Mouse (Mus musculus): ENCODE results near the gene Gucd1. TPM values are rescaled to one million over a fixed set of nuclear protein-coding genes. Genes with fewer than 3 reads are reported as not detected.
"Not testable (repeated sequence)": the region's sequence is repeated elsewhere in the genome, so short reads cannot be mapped to it uniquely, and the experiment has no call there.

Gucd1 gene
- 26.1 and 27.6 TPM in 2 replicates for polyA plus RNA-seq (2015; fragmentation: Nextera tagmentation; extraction: Ambion mirVana)

DNA sequence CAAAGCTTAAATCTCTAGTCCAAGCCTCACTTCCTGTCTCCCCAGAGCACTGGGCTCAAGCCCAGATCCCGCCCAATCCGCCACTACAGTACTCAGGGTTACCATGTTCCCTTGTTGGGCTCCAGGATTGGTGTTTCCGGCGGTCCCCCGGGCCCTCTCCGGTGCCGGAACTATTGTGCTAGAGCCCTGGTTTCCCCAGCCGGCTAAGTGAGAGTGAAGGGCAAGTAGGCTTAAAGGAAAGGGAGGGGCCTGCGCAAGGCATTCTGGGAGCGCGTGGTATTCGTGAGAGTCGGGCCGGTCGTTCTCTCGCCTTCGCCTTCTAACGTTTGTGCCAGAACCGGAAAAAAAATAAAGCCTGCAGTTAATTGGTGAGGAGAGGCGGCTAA, at the start of gene Gucd1:
TSS of gene Gucd1 (minus strand) at position 215 of the 386 bp plus-strand sequence.
- peak within 1 kb of the TSS; percentile 98 for H3K27ac ChIP-seq
- peak within 1 kb of the TSS; percentile 64 for H3K4me2 ChIP-seq
- H3K27me3 ChIP-seq, result no peaks in the 10 kb centered on the region
- H3K4me1 ChIP-seq, result peaks cover 42% of the 10 kb centered on the region
- peak; percentile 92 for ATAC-seq (ENCODE audit: insufficient number of reproducible peaks, low FRiP score, low TSS enrichment, low read depth)
- no peaks in the 10 kb centered on the region for H3K9me3 ChIP-seq
- peaks cover 34% of the 10 kb centered on the region for H3K36me3 ChIP-seq
- peak within 1 kb of the TSS; percentile 92 for H3K4me3 ChIP-seq
- under 1% methylated on average over 20 of the region's 20 CpGs for WGBS
- peak within 1 kb of the TSS; percentile 97 for H3K9ac ChIP-seq

DNA sequence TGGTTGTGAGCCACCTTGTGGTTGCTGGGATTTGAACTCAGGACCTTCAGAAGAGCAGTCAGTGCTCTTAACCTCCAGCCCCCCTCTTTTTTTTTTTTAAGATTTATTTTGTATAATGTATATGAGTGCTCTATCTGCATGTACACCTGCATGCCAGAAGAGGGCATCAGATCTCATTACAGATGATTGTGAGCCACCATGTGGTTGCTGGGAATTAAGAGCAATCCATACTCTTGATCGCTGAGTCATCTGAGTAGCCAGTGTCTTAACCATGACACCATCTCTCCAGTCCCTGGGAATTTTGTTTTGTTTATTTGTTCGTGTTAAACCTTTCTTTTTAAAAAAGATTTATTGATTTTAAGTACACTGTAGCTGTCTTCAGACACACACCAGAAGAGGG, 49.0 kb upstream of the Gucd1 start:
- H3K27me3 ChIP-seq; H3K4me2 ChIP-seq; ATAC-seq (ENCODE audit: insufficient number of reproducible peaks, low FRiP score, low TSS enrichment, low read depth); H3K9ac ChIP-seq; H3K36me3 ChIP-seq; H3K9me3 ChIP-seq; H3K4me3 ChIP-seq; H3K4me1 ChIP-seq; H3K27ac ChIP-seq: not testable (repeated sequence)
- 85% methylated on average over 2 of the region's 2 CpGs for WGBS

DNA sequence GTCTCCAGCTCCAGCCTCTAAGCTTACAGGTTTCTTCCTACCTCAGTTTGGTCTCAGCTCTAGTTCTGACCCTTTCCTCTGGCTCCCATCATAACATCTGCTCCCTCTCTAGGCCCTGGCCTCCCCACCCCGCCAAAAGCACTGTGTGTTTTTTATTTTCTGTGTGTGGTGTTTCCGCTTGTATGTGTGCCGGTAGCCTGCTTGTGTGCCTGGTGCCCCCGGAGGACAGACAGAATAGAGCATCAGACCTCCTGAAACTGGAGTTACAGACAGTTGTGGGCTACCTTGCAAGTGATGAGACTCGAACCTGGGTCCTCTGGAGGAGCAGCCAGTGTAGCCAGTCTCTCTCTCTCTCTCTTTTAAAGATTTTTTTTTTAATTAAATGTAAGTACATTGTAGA, 48.5 kb upstream of the Gucd1 start:
- 77% methylated on average over 5 of the region's 5 CpGs for WGBS
- Histone ChIP-seq H3K27me3 (peaks cover 7% of the 10 kb centered on the region), H3K4me2 (no peak overlapping the region), H3K4me3 (no peak overlapping the region), H3K4me1 (peaks cover 2% of the 10 kb centered on the region; the same call in 1 of the 2 replicates), H3K27ac (no peak overlapping the region), H3K36me3 (no peaks in the 10 kb centered on the region), H3K9me3 (no peaks in the 10 kb centered on the region), H3K9ac (no peak overlapping the region)
- ATAC-seq (ENCODE audit: insufficient number of reproducible peaks, low FRiP score, low TSS enrichment, low read depth), result no peak

DNA sequence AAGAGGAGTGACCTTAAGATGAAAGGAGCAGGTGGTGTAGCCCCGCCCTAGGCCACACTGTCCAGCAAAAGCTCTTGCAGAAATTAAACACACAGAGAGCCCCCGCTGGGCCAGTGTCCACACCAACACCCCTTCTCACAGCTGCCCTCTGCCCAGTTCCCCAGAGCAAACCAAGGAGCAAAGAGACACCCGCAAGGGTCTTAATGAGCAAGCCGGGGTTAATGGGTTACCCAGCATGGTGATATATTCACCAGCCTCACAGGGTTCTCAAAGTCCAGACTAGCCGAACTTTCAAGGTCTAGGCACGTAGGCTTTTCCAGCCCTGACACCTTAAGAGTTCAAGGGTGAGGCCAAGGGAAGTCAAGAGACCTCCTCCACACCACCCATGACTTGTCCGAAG, 48.1 kb upstream of the Gucd1 start:
- 66% methylated on average over 7 of the region's 7 CpGs for WGBS
- no peak overlapping the region for H3K4me2 ChIP-seq
- H3K4me3 ChIP-seq, result no peak overlapping the region
- peaks cover 11% of the 10 kb centered on the region for H3K27me3 ChIP-seq
- no peak overlapping the region for H3K9ac ChIP-seq
- H3K4me1 ChIP-seq, result peaks cover 2% of the 10 kb centered on the region; the same call in 1 of the 2 replicates
- H3K27ac ChIP-seq, result no peak overlapping the region
- H3K36me3 ChIP-seq, result no peaks in the 10 kb centered on the region
- ATAC-seq (ENCODE audit: insufficient number of reproducible peaks, low FRiP score, low TSS enrichment, low read depth), result no peak
- H3K9me3 ChIP-seq, result no peaks in the 10 kb centered on the region

DNA sequence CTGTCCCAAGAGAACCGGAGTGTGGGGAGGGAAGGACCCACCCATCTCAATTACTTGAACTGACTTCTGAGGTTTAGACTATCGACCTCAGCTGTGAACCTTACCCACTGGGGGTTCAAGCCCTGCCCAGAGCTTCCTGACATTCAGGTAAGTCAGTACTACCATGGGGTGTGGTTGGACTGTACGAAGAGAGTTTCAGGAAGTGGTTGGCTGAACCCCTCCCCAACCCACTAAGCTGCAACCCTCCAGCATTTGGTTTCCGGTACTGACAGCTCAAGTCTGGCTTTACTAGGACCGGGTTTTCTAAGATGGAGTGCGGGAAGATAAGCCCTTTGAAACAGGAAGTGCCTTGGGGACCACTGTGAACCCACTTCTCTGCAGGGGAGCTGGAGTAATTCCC, 47.7 kb upstream of the Gucd1 start:
- Histone ChIP-seq H3K4me2 (no peak overlapping the region), H3K27me3 (peaks cover 15% of the 10 kb centered on the region), H3K4me3 (no peak overlapping the region), H3K4me1 (peaks cover 7% of the 10 kb centered on the region), H3K27ac (no peak overlapping the region), H3K36me3 (no peaks in the 10 kb centered on the region), H3K9me3 (no peaks in the 10 kb centered on the region), H3K9ac (no peak overlapping the region)
- 49% methylated on average over 6 of the region's 6 CpGs for WGBS
- no peak for ATAC-seq (ENCODE audit: insufficient number of reproducible peaks, low FRiP score, low TSS enrichment, low read depth)

DNA sequence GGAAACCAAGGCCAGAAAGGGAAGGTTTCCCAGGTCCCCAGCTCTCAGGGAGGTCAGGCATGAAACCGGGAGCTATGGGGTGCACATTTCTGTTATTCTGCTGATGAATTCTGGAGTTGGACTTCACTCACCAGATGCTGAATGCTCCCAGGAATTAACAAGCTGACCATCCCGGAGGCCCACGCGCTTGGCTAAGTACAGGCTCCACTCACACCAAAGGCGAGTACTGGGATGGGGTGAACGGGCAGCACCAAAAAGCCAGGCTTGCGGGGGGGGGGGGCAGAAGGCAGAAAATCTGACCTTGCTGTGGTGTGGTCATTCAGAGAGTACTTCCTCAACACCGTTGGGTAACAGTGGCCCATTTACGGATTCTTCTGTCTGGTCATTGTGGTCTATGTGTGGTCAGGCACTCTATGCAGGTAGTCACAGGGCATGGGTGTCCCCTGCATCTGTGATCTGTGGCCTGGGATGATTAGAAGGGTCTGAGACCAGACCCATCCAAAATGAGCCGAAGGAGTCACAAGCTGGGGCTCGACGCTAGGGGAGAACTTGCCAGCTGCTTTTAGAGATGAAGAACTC, 47.0 kb upstream of the Gucd1 start:
- no peak overlapping the region for H3K9ac ChIP-seq
- no peak overlapping the region for H3K4me3 ChIP-seq
- H3K27me3 ChIP-seq, result peaks cover 22% of the 10 kb centered on the region
- H3K4me1 ChIP-seq, result peaks cover 14% of the 10 kb centered on the region
- ATAC-seq (ENCODE audit: insufficient number of reproducible peaks, low FRiP score, low TSS enrichment, low read depth), result no peak
- WGBS, result 76% methylated on average over 12 of the region's 12 CpGs
- no peak overlapping the region for H3K27ac ChIP-seq
- no peak overlapping the region for H3K4me2 ChIP-seq
- H3K36me3 ChIP-seq, result no peaks in the 10 kb centered on the region
- no peaks in the 10 kb centered on the region for H3K9me3 ChIP-seq

DNA sequence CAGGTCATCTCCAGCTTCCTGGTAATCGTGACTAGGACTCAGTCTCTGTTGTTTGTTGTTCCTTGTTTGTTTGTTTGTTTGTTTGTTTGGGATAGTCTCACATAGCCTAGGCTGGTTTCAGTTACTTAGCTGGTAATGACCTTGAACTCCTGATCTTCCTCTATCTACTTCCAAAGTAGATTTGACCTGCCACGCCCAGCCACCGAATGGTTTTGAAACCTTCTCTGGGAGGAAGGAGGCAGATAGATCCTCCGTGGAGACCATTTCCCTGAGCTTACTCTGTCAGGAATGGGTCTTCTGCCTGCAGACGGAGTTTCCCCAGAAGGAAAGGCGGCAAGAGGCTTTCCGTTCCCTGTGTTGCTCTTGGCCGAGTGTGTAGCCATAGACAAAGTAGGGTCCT, 44.8 kb upstream of the Gucd1 start:
- Histone ChIP-seq H3K9me3 (no peaks in the 10 kb centered on the region), H3K9ac (no peak overlapping the region), H3K36me3 (no peaks in the 10 kb centered on the region), H3K4me2 (no peak overlapping the region), H3K27ac (no peak overlapping the region), H3K4me3 (no peak overlapping the region), H3K27me3 (peaks cover 30% of the 10 kb centered on the region), H3K4me1 (peaks cover 31% of the 10 kb centered on the region)
- 84% methylated on average over 8 of the region's 8 CpGs for WGBS
- no peak for ATAC-seq (ENCODE audit: insufficient number of reproducible peaks, low FRiP score, low TSS enrichment, low read depth)

DNA sequence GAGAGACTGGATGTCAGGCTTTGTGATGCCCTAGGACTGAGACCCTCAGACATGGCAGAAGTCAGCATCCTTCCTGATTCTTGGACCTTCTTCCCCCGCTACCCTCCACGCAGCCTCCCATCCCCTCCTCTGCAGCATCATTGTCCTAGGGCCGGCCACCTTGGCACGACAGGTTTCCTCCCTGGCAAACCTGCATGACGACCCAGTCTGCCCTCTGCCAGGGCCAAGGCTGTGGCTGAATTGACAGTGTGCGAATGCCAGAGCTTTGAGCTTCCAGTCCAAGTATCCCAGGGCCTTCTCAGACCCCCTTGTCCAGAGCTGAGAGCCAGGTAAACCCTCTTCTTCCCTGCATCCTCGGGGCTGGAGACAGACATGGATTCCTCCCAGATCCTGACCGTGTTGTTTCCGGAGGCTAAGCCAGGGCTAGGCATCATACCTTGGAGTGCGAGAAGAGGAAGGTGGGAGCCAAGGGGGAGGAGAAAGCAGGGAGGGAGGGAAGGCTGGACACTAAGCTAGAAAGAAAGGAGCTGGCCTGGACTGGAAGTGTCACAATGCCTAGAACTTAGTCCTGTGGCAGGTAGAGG, 43.4 kb upstream of the Gucd1 start, which contains the start of gene Ggt1:
TSS of gene Ggt1 (plus strand) at position 534 of the 584 bp plus-strand sequence.
- peaks cover 30% of the 10 kb centered on the region for H3K27me3 ChIP-seq
- ATAC-seq (ENCODE audit: insufficient number of reproducible peaks, low FRiP score, low TSS enrichment, low read depth), result no peak
- H3K4me3 ChIP-seq, result peak within 1 kb of the TSS; percentile 61; the same call in 1 of the 2 replicates
- H3K27ac ChIP-seq, result no peak within 1 kb of the TSS
- H3K9me3 ChIP-seq, result no peaks in the 10 kb centered on the region
- no peak within 1 kb of the TSS; the same call in 1 of the 2 replicates for H3K9ac ChIP-seq
- WGBS, result 58% methylated on average over 10 of the region's 10 CpGs
- peak within 1 kb of the TSS; percentile 99 for H3K4me2 ChIP-seq
- no peaks in the 10 kb centered on the region for H3K36me3 ChIP-seq
- peaks cover 44% of the 10 kb centered on the region for H3K4me1 ChIP-seq

DNA sequence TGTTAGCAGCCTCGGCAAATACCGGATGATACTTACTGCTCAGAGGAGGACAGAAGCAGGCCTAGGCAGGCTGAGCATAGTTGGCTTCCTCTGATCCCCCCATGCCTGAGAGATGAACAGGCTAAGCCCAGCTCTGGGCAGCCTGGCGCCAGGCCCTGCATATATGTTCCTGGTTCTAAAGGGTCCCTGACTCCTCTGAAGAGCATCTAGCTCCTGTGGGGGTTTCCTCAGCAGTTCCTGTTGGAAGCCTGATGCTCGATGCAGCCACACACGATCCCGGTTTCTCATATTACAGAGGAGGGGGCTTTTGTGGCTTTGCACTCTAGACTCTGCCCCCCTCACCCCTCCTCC, 42.8 kb upstream of the Gucd1 start:
- no peak overlapping the region for H3K27ac ChIP-seq
- H3K9ac ChIP-seq, result peak overlapping the region; percentile 55; the same call in 1 of the 2 replicates
- H3K36me3 ChIP-seq, result no peaks in the 10 kb centered on the region
- peaks cover 48% of the 10 kb centered on the region for H3K4me1 ChIP-seq
- no peaks in the 10 kb centered on the region for H3K9me3 ChIP-seq
- H3K4me2 ChIP-seq, result peak overlapping the region; percentile 99
- H3K27me3 ChIP-seq, result peaks cover 30% of the 10 kb centered on the region
- no peak for ATAC-seq (ENCODE audit: insufficient number of reproducible peaks, low FRiP score, low TSS enrichment, low read depth)
- WGBS, result 9% methylated on average over 6 of the region's 6 CpGs
- H3K4me3 ChIP-seq, result peak overlapping the region; percentile 61

DNA sequence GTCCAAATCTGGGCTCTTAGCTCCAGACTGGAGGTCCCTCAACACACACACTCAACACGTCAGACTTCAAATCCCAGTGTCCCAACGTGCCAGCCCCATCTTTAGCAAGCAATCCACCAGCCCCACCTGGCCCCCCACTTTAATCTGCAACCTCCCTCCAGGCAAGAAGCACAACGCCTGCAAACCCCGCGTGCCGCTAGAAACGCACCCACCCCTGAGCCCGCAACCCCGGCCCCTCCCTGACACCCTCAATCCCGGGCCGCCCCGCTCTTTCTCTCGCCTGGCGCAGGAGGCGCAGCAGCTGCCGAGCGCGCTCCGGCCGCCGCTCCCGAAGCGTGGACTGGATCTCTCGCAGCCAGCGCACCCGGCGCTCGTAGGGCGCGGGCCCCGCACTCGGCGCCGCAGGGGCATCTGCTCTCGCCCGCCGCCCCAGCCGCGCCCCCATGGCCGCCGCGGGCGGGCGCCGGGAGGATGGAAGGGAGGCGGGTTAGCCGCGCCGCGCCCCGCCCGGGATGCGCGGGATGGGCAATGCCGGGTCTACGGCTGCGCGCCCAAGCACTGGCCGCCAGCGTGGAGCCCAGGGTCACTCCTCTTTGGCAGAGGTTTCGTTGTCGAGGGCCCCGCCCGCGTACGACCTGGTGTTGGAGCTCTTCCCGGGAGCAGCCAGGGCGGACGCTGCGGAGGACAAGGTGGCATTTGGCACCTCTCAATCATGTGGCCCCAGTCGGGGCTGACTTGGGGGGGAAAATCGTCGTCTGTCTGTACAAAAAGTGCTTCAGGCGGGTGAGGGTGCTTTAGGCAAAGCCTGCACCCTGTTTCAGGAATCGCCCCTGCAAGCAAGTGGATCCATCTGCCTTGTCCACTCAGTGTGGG, 42.1 kb upstream of the Gucd1 start, which contains the start of gene Lrrc75b:
TSS of gene Lrrc75b (minus strand) at position 655 of the 873 bp plus-strand sequence.
- H3K4me2 ChIP-seq, result peak within 1 kb of the TSS; percentile 99
- WGBS, result under 1% methylated on average over 74 of the region's 75 CpGs
- H3K4me1 ChIP-seq, result peaks cover 48% of the 10 kb centered on the region
- peak within 1 kb of the TSS; percentile 61 for H3K4me3 ChIP-seq
- ATAC-seq (ENCODE audit: insufficient number of reproducible peaks, low FRiP score, low TSS enrichment, low read depth), result peak; percentile 21; the same call in 1 of the 2 replicates
- 0 out of 2 replicates have a peak within 1 kb of the TSS, but pooled peaks have one; percentile 17 for H3K27ac ChIP-seq
- H3K9me3 ChIP-seq, result no peaks in the 10 kb centered on the region
- no peaks in the 10 kb centered on the region for H3K36me3 ChIP-seq
- H3K27me3 ChIP-seq, result peaks cover 30% of the 10 kb centered on the region
- peak within 1 kb of the TSS; percentile 55 for H3K9ac ChIP-seq

DNA sequence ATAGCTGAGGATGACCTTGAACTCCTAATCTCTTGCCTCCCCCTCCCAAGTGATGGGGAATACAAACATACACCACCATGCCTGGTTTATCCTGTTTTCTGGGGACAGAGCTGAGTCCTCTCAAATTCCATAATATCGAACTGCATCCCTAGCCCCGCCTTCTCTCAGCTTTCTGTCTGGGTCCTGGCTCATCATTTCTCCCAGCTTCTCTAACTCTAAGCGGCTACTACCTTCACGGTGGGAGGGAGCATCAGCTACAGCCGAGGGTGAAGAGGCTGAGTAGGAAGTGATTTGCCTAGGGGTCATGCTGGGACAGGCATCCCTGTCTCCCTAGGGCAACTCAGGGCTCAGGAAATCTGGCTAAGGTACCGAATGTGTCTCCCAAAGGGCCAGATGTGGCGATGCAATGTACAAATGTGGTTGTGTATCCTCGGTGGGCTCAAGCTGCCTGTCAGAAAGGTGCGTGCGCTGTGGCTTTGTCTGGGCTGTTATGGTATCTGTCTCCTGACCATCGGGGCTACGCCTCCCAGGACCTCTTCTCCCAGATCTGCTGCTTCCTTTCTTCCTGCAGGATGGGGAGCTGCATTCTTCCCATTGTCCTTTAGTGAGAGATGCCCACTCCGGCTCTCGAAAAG, 41.4 kb upstream of the Gucd1 start:
- Histone ChIP-seq H3K9ac (peak overlapping the region; percentile 55), H3K27ac (0 out of 2 replicates have a peak overlapping the region, but pooled peaks have one; percentile 17), H3K4me2 (peak overlapping the region; percentile 99), H3K9me3 (no peaks in the 10 kb centered on the region), H3K4me3 (peak overlapping the region; percentile 61), H3K36me3 (no peaks in the 10 kb centered on the region), H3K4me1 (peaks cover 48% of the 10 kb centered on the region), H3K27me3 (peaks cover 30% of the 10 kb centered on the region)
- ATAC-seq (ENCODE audit: insufficient number of reproducible peaks, low FRiP score, low TSS enrichment, low read depth), result no peak
- WGBS, result 7% methylated on average over 14 of the region's 14 CpGs
